Mouse (Mus musculus): ENCODE data around the gene Slc16a6.

DNA sequence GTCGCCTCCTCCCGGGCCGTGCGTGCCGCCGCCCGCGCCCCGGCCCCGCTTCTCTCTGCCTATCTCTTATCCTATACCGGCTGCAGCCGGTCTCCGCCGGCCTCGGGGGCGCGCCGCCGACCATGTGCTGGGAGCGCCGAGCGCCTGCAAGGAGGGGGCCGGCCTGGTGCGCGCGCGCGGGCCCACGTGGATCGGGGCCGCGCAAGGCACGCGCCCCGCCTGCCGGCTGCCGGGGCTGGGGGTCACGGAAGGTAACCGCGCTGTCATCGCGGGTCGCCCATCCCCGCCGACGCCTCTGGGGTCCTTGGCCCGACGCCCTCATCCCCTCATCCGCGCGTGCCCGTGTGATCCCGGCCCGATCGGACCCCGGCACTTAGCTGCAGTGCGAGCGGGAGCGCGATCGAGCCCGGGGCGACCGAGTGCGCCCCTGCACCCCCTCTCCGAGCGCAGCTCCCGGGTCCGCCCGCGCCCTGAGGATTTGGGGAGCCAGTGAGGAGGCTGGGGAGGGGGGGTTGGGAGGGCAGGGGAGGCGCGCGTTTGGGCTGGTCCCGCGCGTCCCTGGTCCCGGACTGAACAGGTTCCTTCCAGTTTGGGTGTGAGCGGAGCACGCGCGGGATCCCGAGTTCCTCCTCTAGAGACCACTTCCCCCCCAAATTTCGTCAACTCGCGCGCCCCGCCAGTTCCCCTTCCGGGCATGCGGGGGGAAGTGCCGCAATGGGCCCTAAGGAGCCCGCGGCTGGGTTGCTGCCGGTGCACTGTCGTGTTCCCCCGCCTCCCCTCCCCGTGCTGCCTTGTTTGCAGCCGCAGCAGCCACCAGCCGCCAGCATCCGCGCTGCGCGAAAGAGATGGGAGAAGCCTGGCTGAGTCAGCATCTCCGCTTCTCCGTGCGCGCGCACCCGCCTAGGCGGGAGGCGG is at the start of gene Slc16a6, which contains the start of gene Arsg:
- no peak for TF ChIP-seq CTCF (IDR thresholded peaks at IDR 0.05; ENCODE audit: extremely low read depth, insufficient read depth, low read length)
- peak; percentile 47; the same call in 1 of the 2 replicates for TF ChIP-seq POLR2A (IDR thresholded peaks at IDR 0.05; ENCODE audit: extremely low read depth, insufficient read depth, low read length)

Data from cortical plate, adult 2 months (tissue).